Mouse (Mus musculus) liver, embryonic 14.5 days (tissue): ENCODE measurements at regions not wholly inside any gene's neighbourhood (a gene's known extent, or its start where the extent isn't known, plus 50 kb on each side); places are given as distances from the start of the nearest gene placed in this dataset.
"Not testable (repeated sequence)": the region's sequence is repeated elsewhere in the genome, so short reads cannot be mapped to it uniquely, and the experiment has no call there.

Source experiments
- ATAC-seq: fragments of 200-750 bp; cut with Nextera tagmentation; 2 replicates; pipeline ENCODE4 v1.8.0; 2017; ENCODE audit warnings: moderate number of reproducible peaks, mild to moderate bottlenecking, moderate library complexity; ENCODE audit not compliant: insufficient read depth
- DNase-seq, 3 experiments: peaks; one replicate each; pipeline ENCODE4 v3.0.0-alpha.2; 2012 to 2013; ENCODE audit warnings: low read depth in 3 of 3, low spot score in 3 of 3
- H3K27ac ChIP-seq: fragments of 300-500 bp; sonication (generic); 2 replicates; pipeline ENCODE4 v1.5.1; 2014; ENCODE audit warnings: moderate library complexity, mild to moderate bottlenecking, control low read depth, inconsistent platforms
- H3K27me3 ChIP-seq: fragments of 300-500 bp; sonication (generic); 2 replicates; pipeline ENCODE4 v1.6.1; 2014; ENCODE audit warnings: mild to moderate bottlenecking, low read length, moderate library complexity; ENCODE audit not compliant: control insufficient read depth, insufficient read depth
- H3K36me3 ChIP-seq: fragments of 300-500 bp; sonication (generic); replicated peaks from 2 replicates; pipeline ENCODE4 v1.6.1; 2014; ENCODE audit warnings: low read depth; ENCODE audit not compliant: control insufficient read depth, insufficient read depth
- H3K4me1 ChIP-seq, 2 experiments: fragments of 200-500 bp in 1 of 2; fragments of 300-500 bp in 1 of 2; sonication (generic) in 1 of 2; replicated peaks; 2 replicates each; pipeline ENCODE4 v1.6.1; 2012 to 2014; ENCODE audit warnings: antibody characterized with exemption in 1 of 2, inconsistent platforms in 1 of 2, low read length in 1 of 2; ENCODE audit not compliant: control insufficient read depth in 2 of 2, insufficient read depth in 2 of 2
- H3K4me2 ChIP-seq: fragments of 300-500 bp; sonication (generic); 2 replicates; pipeline ENCODE4 v1.6.1; 2014; ENCODE audit warnings: low read depth, mild to moderate bottlenecking, control low read depth, moderate library complexity
- H3K4me3 ChIP-seq, 2 experiments: fragments of 200-500 bp in 1 of 2; fragments of 300-500 bp in 1 of 2; sonication (generic) in 1 of 2; 2 replicates each; pipeline ENCODE4 v1.5.1; 2012 to 2014; ENCODE audit warnings: low read depth in 2 of 2, low read length in 2 of 2, mild to moderate bottlenecking in 2 of 2, control low read depth in 1 of 2, inconsistent platforms in 1 of 2, moderate library complexity in 1 of 2; ENCODE audit not compliant: insufficient read depth in 1 of 2
- H3K9ac ChIP-seq: fragments of 300-500 bp; sonication (generic); replicated peaks from 2 replicates; pipeline ENCODE4 v1.6.1; 2014; ENCODE audit warnings: mild to moderate bottlenecking, control low read depth, moderate library complexity
- H3K9me3 ChIP-seq: fragments of 300-500 bp; sonication (generic); 2 replicates; pipeline ENCODE4 v1.6.1; 2016; ENCODE audit warnings: low read length, mixed read lengths; ENCODE audit not compliant: control insufficient read depth
- CTCF ChIP-seq: IDR thresholded peaks from 2 replicates; pipeline ENCODE4 v1.5.1; 2016; ENCODE audit warnings: antibody characterized with exemption, low read depth, control low read depth
- EP300 ChIP-seq: IDR thresholded peaks from 2 replicates; pipeline ENCODE4 v1.6.1; 2016; ENCODE audit warnings: antibody characterized with exemption, low read depth
- WGBS: fragments of 180-500 bp; shearing (Covaris S2); extraction: QIAGEN DNeasy Blood & Tissue Kit; methylation state at CpG from one replicate; pipeline ENCODE4 v1.1.7; 2014; ENCODE audit not compliant: insufficient replicate concordance; 5-methylcytosine and 5-hydroxymethylcytosine counted together

DNA sequence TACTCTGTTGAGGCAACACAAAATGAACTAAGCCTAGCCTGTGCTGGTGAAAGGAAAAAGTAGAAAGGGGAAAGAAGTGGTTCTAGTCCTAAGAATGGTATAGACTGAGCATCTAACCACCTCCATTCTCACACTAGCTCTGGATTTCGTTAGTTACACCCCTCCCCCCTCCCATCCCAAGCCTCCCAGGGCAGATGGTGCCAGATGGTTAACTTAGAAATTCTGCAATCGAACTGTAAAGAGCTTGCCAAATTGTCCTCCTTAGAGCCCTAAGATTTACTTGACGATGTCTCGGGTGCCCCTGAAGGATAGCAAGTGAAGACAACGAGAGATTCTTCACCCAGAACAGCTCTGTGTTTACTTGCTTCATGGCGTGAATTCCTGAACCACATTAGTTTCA, 453.7 kb upstream of the Clint1 start:
- H3K9ac ChIP-seq = no peak overlapping the region
- ATAC-seq (no peak), DNase-seq (no peak)

GRCm38 (mm10) chr11:45404377-45405029, 447.3 kb upstream of the Clint1 start:
- H3K9ac ChIP-seq = no peak overlapping the region
- ATAC-seq (no peak), DNase-seq (no peak)

More for the DNA sequence above, 453.7 kb upstream of the Clint1 start:
- no peak overlapping the region for H3K4me2 ChIP-seq
- no peaks in the 10 kb centered on the region for H3K36me3 ChIP-seq
- H3K4me1 ChIP-seq = no peaks in the 10 kb centered on the region
- 45% methylated on average over 6 of the region's 6 CpGs for WGBS
- no peak overlapping the region for H3K27ac ChIP-seq
- H3K9me3 ChIP-seq = no peaks in the 10 kb centered on the region
- TF ChIP-seq CTCF (no peak), EP300 (no peak)
- no peak overlapping the region for H3K4me3 ChIP-seq
- no peaks in the 10 kb centered on the region for H3K27me3 ChIP-seq

GRCm38 (mm10) chr11:45424066-45424465, 427.8 kb upstream of the Clint1 start:
- not testable (repeated sequence) for H3K4me1 ChIP-seq, H3K27me3 ChIP-seq, ATAC-seq, DNase-seq, H3K4me2 ChIP-seq, H3K4me3 ChIP-seq, H3K9ac ChIP-seq, H3K27ac ChIP-seq, H3K9me3 ChIP-seq, H3K36me3 ChIP-seq

More at GRCm38 (mm10) chr11:45404377-45405029, 447.3 kb upstream of the Clint1 start:
- Histone ChIP-seq H3K36me3 (no peaks in the 10 kb centered on the region), H3K27me3 (no peaks in the 10 kb centered on the region), H3K4me1 (no peaks in the 10 kb centered on the region), H3K4me3 (no peak overlapping the region), H3K9me3 (no peaks in the 10 kb centered on the region), H3K27ac (no peak overlapping the region), H3K4me2 (no peak overlapping the region)
- TF ChIP-seq EP300 (no peak), CTCF (no peak)
- WGBS = 63% methylated on average over 10 of the region's 10 CpGs

DNA sequence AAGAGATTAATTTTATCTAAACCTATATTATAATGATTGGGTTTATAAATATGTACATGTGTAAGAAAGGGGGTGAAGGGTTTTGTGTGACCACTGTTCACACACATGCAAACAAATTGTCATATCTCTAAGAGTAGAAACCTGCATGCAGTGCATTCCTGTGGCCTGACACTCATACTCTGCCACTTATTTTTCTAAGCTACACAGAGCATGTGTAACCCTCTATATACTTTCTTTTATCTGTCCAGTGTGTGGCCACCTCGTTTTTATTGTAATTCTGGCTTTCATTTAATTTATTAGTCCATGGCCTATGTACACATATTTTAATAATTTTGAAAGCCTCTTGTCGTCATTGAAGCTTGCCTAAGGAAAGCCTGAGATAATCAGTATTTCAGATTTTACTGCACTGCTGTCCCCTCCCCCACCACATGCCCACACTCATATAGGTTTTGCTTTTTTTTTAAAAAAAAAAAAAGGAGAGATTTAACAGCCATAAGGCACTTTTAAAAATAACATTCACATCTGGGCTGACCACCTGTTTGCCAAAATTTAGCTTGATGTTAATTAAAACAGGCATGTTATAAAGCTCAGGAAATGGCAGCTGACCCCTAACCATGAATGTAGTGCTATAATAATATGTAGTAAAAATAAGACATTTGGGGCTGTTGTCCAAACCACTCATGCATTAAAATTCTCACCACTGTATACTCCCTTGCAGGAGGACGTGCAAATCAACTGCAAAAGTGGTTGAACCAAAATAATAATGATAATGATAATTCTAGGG, 410.7 kb upstream of the Clint1 start:
- no peak for TF ChIP-seq CTCF
- no peak for TF ChIP-seq EP300
- WGBS = 36% methylated on average over 3 of the region's 3 CpGs
- Histone ChIP-seq H3K4me3 (no peak overlapping the region), H3K9ac (no peak overlapping the region), H3K27me3 (no peaks in the 10 kb centered on the region), H3K9me3 (no peaks in the 10 kb centered on the region), H3K4me1 (no peaks in the 10 kb centered on the region), H3K4me2 (no peak overlapping the region), H3K27ac (no peak overlapping the region), H3K36me3 (no peaks in the 10 kb centered on the region)
- ATAC-seq = no peak
- no peak for DNase-seq

- 50% methylated on average over 2 of the region's 2 CpGs for WGBS
- Histone ChIP-seq H3K4me1 (no peaks in the 10 kb centered on the region), H3K4me3 (no peak overlapping the region), H3K36me3 (no peaks in the 10 kb centered on the region), H3K27ac (no peak overlapping the region), H3K27me3 (no peaks in the 10 kb centered on the region), H3K4me2 (no peak overlapping the region), H3K9me3 (no peaks in the 10 kb centered on the region), H3K9ac (no peak overlapping the region)
- DNase-seq (no peak), ATAC-seq (no peak)
- TF ChIP-seq EP300 (no peak), CTCF (no peak)
Observed at GRCm38 (mm10) chr11:45446512-45446911, 405.3 kb upstream of the Clint1 start.
